Mouse (Mus musculus) thymus, adult 2 months (tissue): ENCODE measurements around the gene Fbxl19.
"Not testable (repeated sequence)": the region's sequence is repeated elsewhere in the genome, so short reads cannot be mapped to it uniquely, and the experiment has no call there.

Experiments used
- CTCF ChIP-seq: fragments of 200-500 bp; IDR thresholded peaks from 2 replicates; pipeline ENCODE4 v1.5.1; 2012; ENCODE audit warnings: mild to moderate bottlenecking, control low read depth, low read length, moderate library complexity, borderline replicate concordance; ENCODE audit not compliant: control insufficient read depth, poor library complexity, insufficient read depth; ENCODE audit errors: extremely low read depth
- POLR2A ChIP-seq: fragments of 200-500 bp; IDR thresholded peaks from 2 replicates; pipeline ENCODE4 v1.6.1; 2012; ENCODE audit warnings: mild to moderate bottlenecking, low read length, control low read depth, moderate library complexity; ENCODE audit not compliant: control insufficient read depth, poor library complexity, insufficient read depth; ENCODE audit errors: extremely low read depth

- TF ChIP-seq CTCF, POLR2A: not testable (repeated sequence)
Measured at GRCm38 (mm10) chr7:127732066-127732465, 12.3 kb upstream of the Fbxl19 start, which contains the start of gene Ctf2.
